Mouse (Mus musculus): ENCODE measurements around the gene Eva1a.

DNA sequence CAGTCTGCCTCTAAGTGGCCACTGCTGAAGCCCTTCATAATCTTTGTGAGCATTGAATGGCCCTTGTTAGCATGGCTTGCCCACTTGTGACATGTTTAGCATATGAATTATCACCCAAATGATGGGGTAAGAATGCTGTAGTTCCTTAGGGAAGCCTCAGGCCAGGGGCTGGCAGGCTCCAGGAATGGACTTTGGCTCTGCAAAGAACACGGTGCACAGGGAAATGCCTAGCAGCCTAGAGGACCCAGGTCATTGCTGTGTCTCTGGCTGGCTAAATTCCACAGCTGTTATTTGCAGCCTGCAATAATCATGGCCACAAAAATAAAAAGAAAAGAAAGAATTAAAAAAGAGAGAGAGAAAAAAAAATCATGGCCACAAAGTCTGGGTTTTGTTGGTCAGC, 28.5 kb upstream of the Eva1a start:
- TF ChIP-seq CTCF (IDR thresholded peaks at IDR 0.05; ENCODE audit: low read depth), result no peak
- no peak for TF ChIP-seq EP300 (IDR thresholded peaks at IDR 0.05; ENCODE audit: low read depth)
